Mouse (Mus musculus): ENCODE data around the gene Khdc4. TPM values are rescaled to one million over a fixed set of nuclear protein-coding genes. Genes with fewer than 3 reads are reported as not detected.

Khdc4 gene
- total RNA-seq, 1 experiment from 2014 or later: 52.6 TPM

DNA sequence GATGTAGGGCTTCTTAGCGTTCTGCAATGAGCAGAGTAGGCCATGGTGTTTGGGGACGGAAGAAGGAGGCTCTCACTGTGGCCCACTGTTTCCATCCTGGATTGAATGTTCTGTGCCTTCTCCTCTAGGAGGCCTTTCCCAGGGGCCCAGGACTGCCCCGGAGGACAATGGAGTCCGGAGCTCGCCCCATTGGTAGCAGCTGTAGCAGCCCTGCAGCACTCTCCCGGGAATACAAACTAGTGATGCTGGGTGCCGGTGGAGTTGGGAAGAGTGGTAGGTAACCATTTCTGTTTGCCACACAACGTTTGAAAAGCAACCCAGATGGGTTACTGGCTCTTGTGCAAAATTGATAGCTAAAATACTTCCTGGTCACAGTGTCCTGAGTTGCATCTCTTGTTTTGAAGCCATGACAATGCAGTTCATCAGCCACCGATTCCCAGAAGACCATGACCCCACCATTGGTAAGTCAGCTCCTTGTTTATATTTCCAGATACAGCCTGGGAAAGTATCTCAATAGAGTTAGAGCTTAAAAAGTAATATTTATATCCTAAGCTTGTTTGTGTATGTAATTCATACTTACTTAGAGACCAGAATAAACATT is 31.7 kb downstream of the Khdc4 start:
- no peak for ATAC-seq (replicated peaks; ENCODE audit: low read depth, poor library complexity, severe bottlenecking)

- peak; percentile 46 for ATAC-seq (replicated peaks; ENCODE audit: low read depth, poor library complexity, severe bottlenecking)
Observed at GRCm38 (mm10) chr3:88717831-88718230, 32.2 kb downstream of the Khdc4 start.

DNA sequence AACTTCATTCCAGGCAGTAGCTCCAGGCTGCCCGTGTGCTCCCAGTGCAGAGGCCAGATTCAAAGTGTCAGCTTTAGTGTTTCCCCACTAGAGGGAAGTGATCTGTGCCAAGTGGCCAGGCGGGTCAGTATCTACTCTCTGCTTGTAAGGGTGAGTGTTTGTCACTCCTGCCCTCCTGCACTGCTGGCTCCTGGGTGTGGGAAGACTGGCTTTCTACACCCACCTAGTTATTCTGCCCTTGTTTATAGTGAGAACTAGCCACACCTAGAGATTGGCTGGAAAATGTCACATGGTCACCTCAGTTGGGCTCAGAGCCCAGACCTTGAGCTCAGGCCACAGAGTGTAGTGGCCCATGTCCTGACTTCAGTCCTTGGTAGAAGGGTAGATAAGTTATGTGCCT is 33.5 kb downstream of the Khdc4 start:
- no peak for ATAC-seq (replicated peaks; ENCODE audit: low read depth, poor library complexity, severe bottlenecking)

- ATAC-seq (replicated peaks; ENCODE audit: low read depth, poor library complexity, severe bottlenecking): no peak
Observed at GRCm38 (mm10) chr3:88736556-88736955, 51.0 kb downstream of the Khdc4 start.

DNA sequence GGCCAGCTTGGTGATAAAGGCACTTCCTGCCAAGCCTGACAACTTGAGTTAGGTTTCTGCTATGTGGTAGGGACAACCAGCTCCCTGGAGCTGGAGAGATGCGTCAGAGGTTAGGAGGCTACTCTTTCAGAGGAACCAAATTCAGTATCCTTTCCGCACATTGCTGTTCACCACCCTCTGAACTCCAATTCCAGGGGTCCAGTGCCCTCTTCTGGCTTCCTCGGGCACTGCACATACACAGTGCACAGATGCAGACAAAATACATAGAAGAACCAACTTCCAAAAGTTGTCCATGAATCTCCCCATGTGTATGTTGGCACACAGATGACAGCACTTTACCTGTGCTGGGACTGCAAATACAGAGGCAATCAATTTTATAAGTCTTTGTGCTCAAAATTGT is 53.0 kb downstream of the Khdc4 start:
- peak; percentile 96 for ATAC-seq (replicated peaks; ENCODE audit: low read depth, poor library complexity, severe bottlenecking)

DNA sequence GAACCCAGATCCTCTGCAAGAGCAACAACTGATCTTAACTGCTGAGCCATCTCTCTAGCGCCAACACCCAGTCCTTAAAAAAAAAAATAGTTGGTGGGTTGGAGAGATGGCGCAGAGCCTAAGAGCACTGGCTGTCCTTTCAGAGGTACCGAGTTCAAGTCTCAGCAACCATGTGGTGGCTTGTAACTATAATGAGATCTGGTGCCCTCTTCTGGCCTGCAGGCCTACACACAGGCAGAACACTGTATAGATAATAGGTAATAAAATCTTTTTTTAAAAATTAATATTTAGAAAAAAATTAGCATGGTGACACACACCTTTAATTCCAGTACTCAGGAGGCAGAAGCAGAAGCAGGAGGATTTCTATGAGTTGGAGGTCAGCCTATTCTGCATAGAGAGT is 54.5 kb downstream of the Khdc4 start:
- ATAC-seq (replicated peaks; ENCODE audit: low read depth, poor library complexity, severe bottlenecking): no peak

GRCm38 (mm10) chr3:88745534-88745933 is 59.9 kb downstream of the Khdc4 start:
- ATAC-seq (replicated peaks; ENCODE audit: low read depth, poor library complexity, severe bottlenecking): no peak

DNA sequence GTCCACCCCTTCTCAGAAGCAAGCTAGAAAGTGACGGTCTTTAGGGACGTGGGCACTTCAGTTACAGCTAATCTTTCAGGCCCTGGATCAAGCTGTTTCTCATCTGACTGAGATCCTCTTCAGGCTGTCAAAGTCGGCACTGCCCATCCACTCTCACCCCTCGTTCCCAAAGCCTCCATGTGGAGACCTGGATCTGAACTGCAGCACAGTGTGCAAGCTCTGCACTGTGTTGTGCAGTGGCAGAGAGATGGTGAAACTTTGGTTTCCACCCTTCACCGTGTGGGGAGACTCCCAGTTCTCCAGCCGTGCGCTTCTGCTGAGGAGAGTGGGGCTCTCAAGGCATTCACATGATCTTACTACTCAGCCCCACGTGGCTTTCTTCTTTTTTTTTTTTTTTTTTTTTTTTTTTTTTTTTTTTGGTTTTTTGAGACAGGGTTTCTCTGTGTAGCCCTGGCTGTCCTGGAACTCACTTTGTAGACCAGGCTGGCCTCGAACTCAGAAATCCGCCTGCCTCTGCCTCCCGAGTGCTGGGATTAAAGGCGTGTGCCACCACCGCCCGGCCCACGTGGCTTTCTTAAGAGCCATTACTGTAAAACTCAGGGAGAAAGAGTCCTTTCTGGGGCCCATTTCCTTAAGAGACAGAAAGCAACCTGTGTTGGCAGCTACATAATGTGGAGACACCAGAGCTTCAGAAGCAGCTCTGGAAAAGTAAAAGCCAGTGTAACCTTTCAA is 60.7 kb downstream of the Khdc4 start:
- no peak for ATAC-seq (replicated peaks; ENCODE audit: low read depth, poor library complexity, severe bottlenecking)

DNA sequence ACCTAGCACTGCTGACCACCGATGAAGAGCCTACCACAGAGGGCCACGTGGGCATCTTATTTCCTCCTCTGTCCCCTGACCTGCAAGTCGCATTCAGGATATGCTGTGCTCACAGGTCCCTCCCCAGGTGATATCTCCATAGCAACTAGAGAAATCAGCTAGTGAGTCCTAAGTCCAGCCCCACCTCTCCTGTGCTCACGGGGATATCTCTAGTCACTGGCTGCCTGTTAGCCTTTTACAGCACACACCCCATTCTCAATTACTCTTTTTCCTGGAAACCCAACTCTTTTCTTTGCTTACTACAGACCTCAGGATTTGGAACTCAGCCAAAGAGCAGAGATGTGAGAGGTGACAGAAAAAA is 61.2 kb downstream of the Khdc4 start:
- ATAC-seq (replicated peaks; ENCODE audit: low read depth, poor library complexity, severe bottlenecking): no peak

GRCm38 (mm10) chr3:88754283-88754682 is 68.7 kb downstream of the Khdc4 start:
- peak; percentile 50; the same call in 1 of the 2 replicates for ATAC-seq (replicated peaks; ENCODE audit: low read depth, poor library complexity, severe bottlenecking)

- ATAC-seq (replicated peaks; ENCODE audit: low read depth, poor library complexity, severe bottlenecking): no peak
Observed at GRCm38 (mm10) chr3:88755541-88755940, 69.9 kb downstream of the Khdc4 start.

DNA sequence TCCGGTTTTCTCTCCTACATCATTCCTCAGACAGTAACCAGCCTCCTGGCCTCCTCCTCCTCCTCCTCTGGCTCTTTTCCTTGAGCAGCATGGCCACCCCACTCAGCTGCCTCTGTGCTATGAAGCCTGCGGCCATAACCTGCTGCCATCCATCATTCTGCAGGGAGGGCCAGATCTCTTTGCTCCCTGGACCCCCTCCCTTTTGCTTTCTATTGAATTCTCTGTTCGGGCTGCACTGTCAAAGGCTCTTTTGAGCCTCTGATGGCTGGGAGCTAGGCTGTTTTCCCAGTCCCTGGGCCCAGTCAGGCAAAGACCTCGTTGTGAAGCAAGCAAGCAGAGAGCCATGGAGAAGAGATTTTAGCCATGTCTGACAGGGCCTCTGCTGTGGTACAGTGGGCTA is 70.7 kb downstream of the Khdc4 start:
- no peak for ATAC-seq (replicated peaks; ENCODE audit: low read depth, poor library complexity, severe bottlenecking)

- 0 out of 2 replicates have a peak, but pooled peaks have one; percentile 31 for ATAC-seq (replicated peaks; ENCODE audit: low read depth, poor library complexity, severe bottlenecking)
Observed at GRCm38 (mm10) chr3:88758045-88758500, 72.5 kb downstream of the Khdc4 start.

GRCm38 (mm10) chr3:88761619-88762018 is 76.0 kb downstream of the Khdc4 start:
- no peak for ATAC-seq (replicated peaks; ENCODE audit: low read depth, poor library complexity, severe bottlenecking)

- 0 out of 2 replicates have a peak, but pooled peaks have one; percentile 18 for ATAC-seq (replicated peaks; ENCODE audit: low read depth, poor library complexity, severe bottlenecking)
Observed at GRCm38 (mm10) chr3:88762401-88762831, 76.8 kb downstream of the Khdc4 start.

Other genes with a start within 250 kb of the Khdc4 start
- gene Sema4a, start 224.6 kb upstream of the Khdc4 start, total RNA-seq (2017): 2.5 and 4.7 TPM in 2 replicates
- gene Lmna, start 175.8 kb upstream of the Khdc4 start, total RNA-seq (2017): 19.3 and 25.6 TPM in 2 replicates
- 7.2 and 9.6 TPM in 2 replicates for gene Mex3a, start 153.4 kb upstream of the Khdc4 start, total RNA-seq (2017)
- not detected in 2 replicates for gene Rab25, start 137.5 kb upstream of the Khdc4 start, total RNA-seq (2017)
- 47.2 and 56.0 TPM in 2 replicates for gene Lamtor2, start 132.7 kb upstream of the Khdc4 start, total RNA-seq (2017)
- gene Ubqln4, start 132.0 kb upstream of the Khdc4 start, total RNA-seq (2017): 47.1 and 48.5 TPM in 2 replicates
- gene Ssr2, start 109.9 kb upstream of the Khdc4 start, total RNA-seq (2017): 144 and 157 TPM in 2 replicates
- 92.2 and 93.1 TPM in 2 replicates for gene Arhgef2, start 79.8 kb upstream of the Khdc4 start, total RNA-seq (2017)
- gene Rxfp4, start 32.7 kb upstream of the Khdc4 start, total RNA-seq (2017): not detected in 2 replicates
- gene Rit1, start 31.0 kb downstream of the Khdc4 start, total RNA-seq (2017): 15.3 TPM in 2 replicates
- gene Syt11, start 89.4 kb downstream of the Khdc4 start, total RNA-seq (2017): 0.82 and 1.3 TPM in 2 replicates
- 30.3 and 38.0 TPM in 2 replicates for gene Gon4l, start 149.4 kb downstream of the Khdc4 start, total RNA-seq (2017)
- gene Msto1, start 228.2 kb downstream of the Khdc4 start, total RNA-seq (2017): 34.5 and 46.1 TPM in 2 replicates

All from common myeloid progenitor, adult 5-6 weeks (primary cell).